Mouse (Mus musculus): ENCODE measurements around the gene Smchd1.
"Not testable (repeated sequence)": the region's sequence is repeated elsewhere in the genome, so short reads cannot be mapped to it uniquely, and the experiment has no call there.

Gene Smchd1

DNA sequence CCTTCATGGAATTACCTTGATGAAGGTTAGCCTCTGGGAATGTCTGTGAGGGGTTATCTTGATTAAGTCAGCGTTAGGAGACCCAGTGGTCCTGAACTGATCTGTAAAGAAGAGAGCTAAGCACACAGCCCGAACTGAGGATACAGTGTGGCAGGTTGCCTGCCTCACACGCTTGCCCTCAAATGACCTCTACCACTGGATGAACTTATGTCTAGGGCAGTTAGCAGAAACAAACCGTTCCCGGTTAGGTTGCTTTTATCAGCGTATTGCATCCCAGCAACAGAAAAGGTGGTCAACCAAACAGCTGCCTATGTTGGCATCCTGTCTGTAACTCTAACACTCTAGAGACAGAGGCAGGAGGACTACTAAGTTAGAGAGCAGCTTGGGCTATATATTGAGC is 30.0 kb downstream of the Smchd1 start:
- no peak for DNase-seq (ENCODE audit: extremely low spot score, low read depth, low spot score)

GRCm38 (mm10) chr17:71444718-71445117 is 30.4 kb downstream of the Smchd1 start:
- DNase-seq (ENCODE audit: extremely low spot score, low read depth, low spot score), result no peak

GRCm38 (mm10) chr17:71444126-71444525 is 31.0 kb downstream of the Smchd1 start:
- DNase-seq (ENCODE audit: extremely low spot score, low read depth, low spot score), result no peak

GRCm38 (mm10) chr17:71443273-71443672 is 31.9 kb downstream of the Smchd1 start:
- no peak for DNase-seq (ENCODE audit: extremely low spot score, low read depth, low spot score)

- DNase-seq (ENCODE audit: extremely low spot score, low read depth, low spot score), result not testable (repeated sequence)
Measured at GRCm38 (mm10) chr17:71422502-71422901, 52.6 kb downstream of the Smchd1 start.

DNA sequence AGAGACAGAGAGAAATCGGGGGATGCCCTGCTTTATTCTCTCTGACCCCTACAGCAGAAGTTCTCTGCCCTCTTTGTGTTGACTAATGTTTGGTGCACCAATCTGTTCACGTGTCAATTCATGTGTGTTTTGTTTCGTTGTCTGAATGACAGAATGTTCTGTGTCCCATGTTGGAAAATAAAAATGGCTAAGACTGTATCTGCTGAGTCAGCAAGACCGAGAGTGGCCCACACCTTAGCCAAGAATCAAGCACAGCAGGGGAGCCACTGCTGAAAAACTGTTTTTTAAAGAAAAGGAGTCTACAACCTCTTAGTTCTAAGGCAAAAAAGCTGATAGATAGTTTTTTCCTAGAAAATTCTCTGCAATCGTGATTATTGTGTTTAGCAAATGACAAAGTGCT is 55.7 kb downstream of the Smchd1 start:
- DNase-seq (ENCODE audit: extremely low spot score, low read depth, low spot score), result not testable (repeated sequence)

- no peak for DNase-seq (ENCODE audit: extremely low spot score, low read depth, low spot score)
Measured at GRCm38 (mm10) chr17:71417008-71417407, 58.1 kb downstream of the Smchd1 start.

GRCm38 (mm10) chr17:71387401-71387800 is 87.7 kb downstream of the Smchd1 start:
- no peak for DNase-seq (ENCODE audit: extremely low spot score, low read depth, low spot score)

DNA sequence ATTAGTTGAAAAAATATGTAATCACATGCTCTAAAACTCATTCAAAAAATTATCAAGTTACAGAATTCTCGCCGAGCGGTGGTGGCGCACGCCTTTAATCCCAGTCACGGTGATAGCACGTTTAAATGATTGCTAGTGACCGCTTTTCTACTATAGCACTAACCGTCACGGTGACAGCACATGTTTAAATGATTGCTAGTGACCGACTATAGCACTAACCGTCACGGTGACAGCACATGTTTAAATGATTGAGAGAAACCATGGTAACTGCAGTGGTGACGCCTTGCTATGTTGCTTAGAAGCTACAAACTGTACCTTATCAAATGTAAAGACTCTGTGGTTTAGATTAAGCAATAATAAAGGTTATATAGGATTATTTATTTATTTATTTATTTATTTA is 94.8 kb downstream of the Smchd1 start:
- no peak for DNase-seq (ENCODE audit: extremely low spot score, low read depth, low spot score)

DNA sequence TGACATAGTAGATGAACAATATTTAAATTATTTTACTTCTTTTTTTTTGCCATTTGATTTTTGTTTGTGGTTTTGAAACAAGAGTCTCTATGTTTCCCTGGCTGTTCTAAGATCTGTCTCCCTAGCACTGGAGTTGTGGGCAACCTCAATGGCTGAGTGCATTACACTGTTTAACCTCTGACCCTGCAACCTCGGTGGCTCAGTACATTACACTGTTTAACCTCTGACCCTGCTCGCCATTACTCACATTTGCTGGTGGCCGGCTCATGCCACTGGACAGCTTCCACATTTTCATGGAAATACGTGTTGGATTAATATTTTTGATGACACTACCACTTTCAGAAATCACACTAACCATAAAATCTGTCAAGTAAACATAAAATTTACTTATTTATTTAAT is 97.2 kb downstream of the Smchd1 start:
- no peak for DNase-seq (ENCODE audit: extremely low spot score, low read depth, low spot score)

DNA sequence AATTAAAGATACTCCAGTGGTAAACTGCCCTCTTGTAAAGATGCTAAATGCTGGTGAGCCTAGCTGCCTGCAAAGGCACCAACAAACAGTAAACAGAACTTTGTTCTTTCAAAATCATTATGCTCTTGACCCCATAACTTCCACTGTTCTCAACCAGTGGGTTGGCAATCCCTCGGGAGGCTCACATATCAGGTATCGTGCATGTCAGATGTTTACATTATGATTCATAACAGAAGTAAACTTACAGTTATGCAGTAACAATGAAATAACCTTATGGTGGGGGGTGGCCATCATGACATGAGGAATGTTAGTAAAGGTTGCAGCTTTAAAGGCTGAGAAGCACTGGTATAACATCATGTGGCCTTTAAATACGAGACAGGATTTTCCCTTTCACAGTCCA is 119.6 kb downstream of the Smchd1 start:
- DNase-seq (ENCODE audit: extremely low spot score, low read depth, low spot score), result no peak

- DNase-seq (ENCODE audit: extremely low spot score, low read depth, low spot score), result no peak
Measured at GRCm38 (mm10) chr17:71354205-71354604, 120.9 kb downstream of the Smchd1 start.

- no peak for DNase-seq (ENCODE audit: extremely low spot score, low read depth, low spot score)
Measured at GRCm38 (mm10) chr17:71348188-71348587, 127.0 kb downstream of the Smchd1 start.

GRCm38 (mm10) chr17:71342006-71342405 is 133.1 kb downstream of the Smchd1 start:
- no peak for DNase-seq (ENCODE audit: extremely low spot score, low read depth, low spot score)

DNA sequence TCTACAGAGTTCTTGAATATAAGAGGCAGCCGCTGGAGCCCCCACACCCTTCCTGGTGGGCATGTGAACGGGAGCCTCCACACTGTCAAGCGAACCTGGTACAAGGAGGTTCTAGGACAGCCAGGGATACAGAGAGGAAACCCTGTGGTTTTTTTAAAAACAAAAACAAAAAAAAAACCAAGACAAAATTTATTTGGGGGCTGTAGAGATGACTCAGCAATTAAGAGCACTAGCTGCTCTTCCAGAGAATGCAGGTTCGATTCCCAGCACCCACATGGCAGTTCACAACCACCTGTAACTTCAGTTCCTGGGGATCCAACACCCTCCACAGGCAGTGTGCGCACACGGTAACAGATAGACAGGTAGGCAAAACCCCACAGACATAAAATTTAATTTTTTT is 136.5 kb downstream of the Smchd1 start:
- no peak for DNase-seq (ENCODE audit: extremely low spot score, low read depth, low spot score)

GRCm38 (mm10) chr17:71337546-71337945 is 137.6 kb downstream of the Smchd1 start:
- DNase-seq (ENCODE audit: extremely low spot score, low read depth, low spot score), result no peak

DNA sequence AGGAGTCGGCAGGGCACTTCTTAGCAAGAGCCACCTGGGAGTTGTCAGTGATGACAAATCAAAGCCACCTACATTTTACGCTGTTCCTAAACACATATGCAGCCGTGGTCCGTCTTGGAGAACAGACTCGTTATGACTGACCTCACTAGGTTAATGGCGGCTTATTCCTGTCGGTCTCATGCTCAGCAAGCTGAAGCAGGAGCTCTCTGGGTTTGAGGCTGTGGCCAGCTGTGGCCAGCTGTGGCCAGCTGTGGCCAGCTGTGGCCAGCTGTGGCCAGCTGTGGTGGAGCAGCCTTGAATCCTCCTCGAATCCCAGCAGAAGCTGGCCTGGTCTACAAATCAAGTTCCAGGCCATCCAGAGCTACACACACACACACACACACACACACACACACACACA is 138.7 kb downstream of the Smchd1 start:
- no peak for DNase-seq (ENCODE audit: extremely low spot score, low read depth, low spot score)

- no peak for DNase-seq (ENCODE audit: extremely low spot score, low read depth, low spot score)
Measured at GRCm38 (mm10) chr17:71332298-71332697, 142.8 kb downstream of the Smchd1 start.

GRCm38 (mm10) chr17:71320731-71321130 is 154.4 kb downstream of the Smchd1 start:
- not testable (repeated sequence) for DNase-seq (ENCODE audit: extremely low spot score, low read depth, low spot score)

DNA sequence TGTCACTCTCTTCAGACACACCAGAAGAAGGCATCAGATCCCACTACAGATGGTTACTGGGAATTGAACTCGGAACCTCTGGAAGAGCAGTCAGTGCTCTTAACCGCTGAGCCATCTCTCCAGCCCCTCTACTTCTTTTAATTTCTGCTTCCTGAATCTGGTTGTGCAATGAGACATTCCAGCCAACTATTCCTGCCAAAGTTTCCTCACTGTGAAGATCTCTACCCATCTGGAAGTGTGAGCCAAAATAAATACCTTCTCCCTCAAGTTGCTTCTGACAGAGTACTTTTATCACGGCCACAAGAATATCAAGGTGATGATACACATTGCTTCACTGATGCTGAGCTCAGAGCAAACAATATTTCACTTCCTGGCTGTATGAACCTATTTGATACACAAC is 155.8 kb downstream of the Smchd1 start:
- no peak for DNase-seq (ENCODE audit: extremely low spot score, low read depth, low spot score)

DNA sequence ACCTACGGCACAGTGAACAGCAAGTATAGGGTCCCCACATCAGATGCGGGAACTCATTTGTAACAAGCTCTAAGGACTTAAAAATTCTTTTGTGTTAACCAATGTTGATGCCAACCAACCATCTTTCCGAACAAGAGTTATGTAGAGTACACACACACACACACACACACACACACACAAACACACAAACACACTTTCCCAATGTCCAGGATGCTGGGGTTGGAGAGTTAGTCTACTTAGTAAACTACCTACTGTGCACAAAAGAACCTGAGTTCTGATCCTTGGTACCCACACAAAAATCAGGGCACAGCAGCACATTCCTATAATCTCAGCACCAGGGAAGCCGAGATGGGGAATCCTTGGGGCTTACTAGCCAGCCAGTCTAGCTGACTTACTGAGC is 157.6 kb downstream of the Smchd1 start:
- no peak for DNase-seq (ENCODE audit: extremely low spot score, low read depth, low spot score)

GRCm38 (mm10) chr17:71314315-71314714 is 160.8 kb downstream of the Smchd1 start:
- no peak for DNase-seq (ENCODE audit: extremely low spot score, low read depth, low spot score)

GRCm38 (mm10) chr17:71311340-71312171 is 163.6 kb downstream of the Smchd1 start, which contains the start of gene Emilin2:
Emilin2 (minus strand) TSS chr17:71311978.
- DNase-seq (ENCODE audit: extremely low spot score, low read depth, low spot score), result no peak

All from hindlimb bud, embryonic 11.5 days (tissue).